Mouse (Mus musculus) adrenal gland, postnatal 36 days (tissue): ENCODE data around the gene Syf2. TPM values are rescaled to one million over a fixed set of nuclear protein-coding genes. Genes with fewer than 3 reads are reported as not detected.
"Not testable (repeated sequence)": the region's sequence is repeated elsewhere in the genome, so short reads cannot be mapped to it uniquely, and the experiment has no call there.

ENCODE experiments used
- DNase-seq, 2 experiments: peaks; one replicate each; pipeline ENCODE4 v3.0.0; 2021; ENCODE audit warnings: mixed read lengths in 1 of 2
- long read RNA-seq, 2 experiments: library from polyadenylated mRNA; stranded (forward); transcript quantifications; one replicate each; pipeline ENCODE4 v2.0.0; 2021; ENCODE audit warnings: borderline sequencing depth in 2 of 2
- total RNA-seq, 2 experiments: library from RNA; stranded (reverse); gene quantifications; 2 replicates each; pipeline ENCODE4 v1.2.3; 2021

Syf2 gene
- total RNA-seq, result 100 to 1,000 TPM in 1 of 2 experiments, 10 to 100 TPM in 1; 84.2 to 102 TPM
- long read RNA-seq, experiment 1, transcript Syf2-201 (7 exons, 1,369 nt), result major isoform, 166 of 191 reads
- long read RNA-seq, experiment 1, transcript Syf2-203 (3 exons, 816 nt), result minor isoform, 6 of 191 reads
- long read RNA-seq, experiment 1, partial matches to known transcripts, result 9 of 191 reads
- long read RNA-seq, experiment 1, other reads (novel, unspliced or antisense), result 10 of 191 reads
- long read RNA-seq, experiment 2, transcript Syf2-201 (7 exons, 1,369 nt), result major isoform, 43 of 51 reads
- long read RNA-seq, experiment 2, partial matches to known transcripts, result 3 of 51 reads
- long read RNA-seq, experiment 2, other reads (novel, unspliced or antisense), result 4 of 51 reads

- peak; percentile 95 for DNase-seq
Observed at GRCm38 (mm10) chr4:134930684-134931481, at the start of gene Syf2. Gene Syf2, plus strand, starts transcription at chr4:134930898.

DNA sequence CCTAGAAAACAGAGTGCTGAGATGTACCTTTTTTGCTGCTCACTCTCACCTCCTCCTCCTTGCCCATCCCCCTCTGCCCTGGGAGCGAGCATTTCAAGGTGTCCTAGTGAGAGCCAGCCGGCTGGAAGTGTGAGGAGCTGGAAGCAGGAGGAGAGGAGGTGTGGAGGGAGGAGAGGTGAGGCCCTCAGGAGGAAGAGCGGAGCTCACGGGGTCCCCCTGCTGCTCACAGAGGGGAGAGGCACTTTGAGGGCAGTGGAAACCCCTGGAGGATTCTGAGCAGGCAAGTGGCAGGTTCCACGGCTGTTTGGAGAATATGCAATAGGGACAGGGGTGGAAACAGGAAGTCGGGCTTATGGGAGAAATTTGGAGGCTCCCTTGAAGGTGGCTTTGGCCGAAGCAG, 47.4 kb upstream of the Syf2 start:
- DNase-seq, result peak; percentile 39 to 58

GRCm38 (mm10) chr4:134883808-134884207, 46.9 kb upstream of the Syf2 start:
- DNase-seq, result no peak

- no peak for DNase-seq
Observed at GRCm38 (mm10) chr4:134884364-134884763, 46.3 kb upstream of the Syf2 start.

DNA sequence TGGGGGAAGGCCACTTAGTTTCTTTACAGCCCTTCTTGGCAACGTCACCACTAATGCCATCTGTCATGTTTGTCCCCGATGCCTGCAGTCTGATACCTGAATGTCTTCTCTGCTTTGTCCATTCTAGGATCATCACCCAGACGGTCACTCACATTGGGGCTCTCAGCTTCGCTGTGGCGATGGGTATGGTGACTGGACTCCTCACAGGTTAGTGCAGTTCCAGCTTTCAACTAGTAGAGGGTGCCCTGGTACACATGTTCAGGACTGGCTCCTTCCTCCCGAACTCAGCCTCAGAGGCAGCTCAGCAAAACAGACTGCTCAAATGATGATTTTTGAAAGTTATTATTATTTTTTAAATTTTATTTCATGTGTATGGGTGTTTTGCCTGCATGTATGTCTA, 38.6 kb upstream of the Syf2 start:
- peak; percentile 74 to 75 for DNase-seq

DNA sequence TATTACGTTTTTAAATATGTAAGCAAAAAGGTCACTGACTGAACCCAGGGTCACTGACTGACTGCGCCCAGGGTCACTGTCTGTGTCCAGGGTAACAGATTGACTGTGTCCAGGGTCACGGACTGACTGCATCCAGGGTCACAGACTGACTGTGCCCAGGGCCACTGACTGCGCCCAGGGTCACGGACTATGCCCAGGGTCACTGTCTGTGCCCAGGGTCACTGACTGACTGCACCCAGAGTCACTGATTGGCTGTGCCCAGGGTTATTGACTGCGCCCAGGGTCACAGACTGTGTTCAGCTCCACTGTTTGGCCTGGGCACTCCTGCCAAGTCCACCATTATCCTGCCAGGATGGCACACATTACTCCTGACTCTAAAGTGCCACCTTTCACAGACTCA, 33.4 kb upstream of the Syf2 start:
- peak; percentile 74 to 88 for DNase-seq

GRCm38 (mm10) chr4:134901126-134901525, 29.6 kb upstream of the Syf2 start:
- DNase-seq, result no peak

DNA sequence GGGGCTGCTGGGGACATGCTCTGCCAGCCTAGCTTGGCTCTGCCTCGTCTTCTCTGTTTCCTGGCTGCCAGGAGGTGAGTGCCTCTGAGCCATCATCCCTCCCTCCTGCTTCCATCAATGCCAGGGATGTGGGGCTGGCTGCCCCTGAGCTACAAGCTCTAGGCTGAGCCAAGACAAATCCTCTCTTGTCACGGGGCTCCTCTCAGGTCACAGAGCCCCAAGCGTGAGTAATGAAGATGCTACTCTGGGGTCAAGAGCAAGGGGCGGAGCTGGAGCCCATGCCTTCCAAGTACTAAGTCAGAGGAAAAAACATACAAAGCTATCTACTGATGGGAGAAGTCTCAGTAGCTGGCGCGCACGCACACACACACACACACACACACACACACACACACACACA, 27.7 kb upstream of the Syf2 start:
- DNase-seq, result peak; percentile 69 to 82

DNA sequence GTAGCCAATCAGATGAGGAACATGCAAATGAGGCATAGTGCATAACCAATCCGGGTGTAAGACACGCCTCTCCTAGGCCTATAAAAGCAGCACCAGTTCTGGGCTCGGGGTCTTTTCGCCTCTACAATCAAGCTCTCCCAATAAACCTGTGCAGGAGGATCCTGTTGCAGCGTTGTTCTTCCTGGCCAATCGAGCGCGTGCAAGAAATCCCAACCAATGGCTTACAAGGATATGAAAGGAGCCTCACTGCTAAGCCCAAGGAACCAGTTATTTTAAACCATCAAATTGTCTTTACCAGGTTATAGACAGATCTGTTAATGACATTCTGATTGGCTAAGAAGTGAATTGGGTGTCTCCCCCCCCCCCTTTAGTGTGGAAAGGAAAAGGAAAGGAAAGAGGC, 19.3 kb upstream of the Syf2 start:
- not testable (repeated sequence) for DNase-seq

GRCm38 (mm10) chr4:134913413-134913812, 17.3 kb upstream of the Syf2 start:
- peak; percentile 86 to 87 for DNase-seq

DNA sequence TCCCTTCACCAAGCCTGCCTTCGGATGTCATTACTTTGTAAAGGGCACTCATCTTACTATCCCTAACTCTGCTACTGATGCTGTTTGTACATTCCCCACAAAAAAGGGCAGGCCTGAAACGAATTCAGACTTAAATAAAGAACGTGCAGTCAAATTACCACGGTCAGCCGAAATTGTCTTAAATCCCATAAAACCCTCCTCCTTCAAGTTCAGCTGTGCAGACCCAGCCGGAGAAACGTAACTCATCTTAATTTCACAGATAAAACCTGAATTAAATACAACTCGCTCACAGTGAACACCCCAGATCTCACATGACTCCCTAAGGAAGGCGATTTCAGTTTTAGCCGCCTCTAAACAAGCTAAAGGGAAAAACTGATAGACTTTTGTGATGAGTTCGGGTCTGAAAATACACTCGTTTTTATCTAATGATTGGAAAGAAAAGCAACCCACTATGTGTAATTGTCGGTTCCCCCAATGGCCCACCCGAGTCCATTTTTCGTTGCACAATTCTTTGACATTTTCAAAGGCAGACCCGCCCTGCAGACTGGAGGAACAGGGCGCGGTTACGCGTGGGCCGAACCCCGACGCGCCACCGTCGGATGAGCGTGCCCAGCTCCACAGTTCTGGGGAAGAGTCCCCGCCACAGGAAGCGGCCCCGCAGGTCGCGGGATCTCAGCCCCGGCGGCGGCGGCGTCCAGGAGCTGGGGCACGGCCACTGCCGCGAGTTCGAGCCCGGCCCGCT, 16.4 kb upstream of the Syf2 start:
- no peak for DNase-seq

GRCm38 (mm10) chr4:134914864-134915209, 15.9 kb upstream of the Syf2 start, which contains the start of gene Tmem50a:
Gene Tmem50a, minus strand, starts transcription at chr4:134915024.
- peak; percentile 98 for DNase-seq

DNA sequence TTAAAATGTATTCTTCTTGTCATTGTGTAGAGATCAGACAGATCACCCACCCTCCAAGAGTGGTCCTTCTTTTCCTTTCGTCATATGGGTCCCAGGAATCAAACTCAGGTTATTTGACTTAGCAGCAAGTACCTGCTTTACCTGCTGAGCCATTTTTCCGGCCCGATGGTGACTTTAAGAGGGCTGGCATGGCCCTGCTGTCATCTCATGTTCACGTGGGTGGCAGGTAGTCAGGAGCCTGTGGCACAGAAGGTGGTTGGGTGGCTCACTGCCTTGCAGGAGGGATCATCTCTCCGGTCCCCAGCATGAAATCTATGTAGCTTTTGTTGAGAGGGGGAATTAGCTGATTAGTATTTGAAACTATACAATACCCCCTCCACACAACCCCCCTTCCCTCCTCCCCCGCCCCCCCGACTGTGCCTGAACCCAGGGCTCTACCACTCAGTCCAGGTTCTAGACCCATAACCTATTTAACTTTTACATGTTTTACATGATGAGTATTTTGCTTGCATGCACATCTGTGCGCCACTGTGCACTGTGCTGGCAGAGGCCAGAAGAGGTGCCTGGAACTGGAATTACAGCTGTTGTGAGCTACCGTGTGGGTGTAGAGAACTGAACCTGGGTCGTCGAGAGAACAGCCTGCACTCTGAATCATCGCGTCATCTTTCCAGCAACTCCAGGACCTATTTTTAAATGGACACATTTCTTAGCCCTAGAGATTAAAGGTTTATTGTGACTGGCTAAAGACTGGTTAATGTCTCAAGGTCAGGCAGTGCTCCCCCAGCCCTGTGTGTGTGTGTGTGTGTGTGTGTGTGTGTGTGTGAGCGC, 15.3 kb upstream of the Syf2 start:
- no peak for DNase-seq

DNA sequence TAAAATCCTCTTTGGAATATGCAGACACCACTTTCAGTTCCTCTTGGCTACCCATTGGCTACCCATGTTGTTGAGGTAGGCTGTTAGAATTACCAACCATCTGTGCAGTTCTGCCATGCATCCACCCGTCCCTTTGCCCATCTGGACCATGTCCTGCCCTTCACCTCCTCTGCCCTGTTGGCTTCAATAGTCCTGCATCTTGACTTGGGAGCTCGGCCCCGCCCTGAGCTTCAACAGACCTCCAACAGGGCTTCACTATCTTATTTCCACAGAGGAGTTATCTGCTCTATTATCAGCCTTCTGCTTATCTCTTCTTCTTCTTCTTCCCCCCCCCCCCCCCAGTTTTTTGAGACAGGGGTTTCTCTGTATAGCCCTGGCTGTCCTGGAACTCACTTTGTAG, 13.5 kb upstream of the Syf2 start:
- DNase-seq, result no peak

DNA sequence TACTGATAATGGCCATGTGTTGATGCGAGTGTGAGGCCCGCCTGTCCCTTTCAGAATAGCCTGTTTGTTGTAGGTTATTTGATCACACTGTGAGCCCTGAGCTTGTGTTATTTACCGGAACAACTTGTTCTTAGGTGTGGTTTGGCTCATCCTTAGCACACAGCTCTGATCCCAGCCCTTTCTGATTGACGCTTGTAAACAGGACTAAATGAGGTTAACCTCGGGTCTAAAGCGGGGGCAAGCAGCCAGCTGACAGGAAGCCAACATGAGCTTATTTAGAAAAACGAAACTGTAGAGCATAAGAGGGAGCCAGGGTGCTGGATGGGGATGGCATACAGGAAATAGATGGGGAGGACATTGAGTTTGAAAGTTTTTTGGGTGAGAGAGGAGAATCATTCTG, 12.3 kb upstream of the Syf2 start:
- DNase-seq, result peak; percentile 74 to 77

DNA sequence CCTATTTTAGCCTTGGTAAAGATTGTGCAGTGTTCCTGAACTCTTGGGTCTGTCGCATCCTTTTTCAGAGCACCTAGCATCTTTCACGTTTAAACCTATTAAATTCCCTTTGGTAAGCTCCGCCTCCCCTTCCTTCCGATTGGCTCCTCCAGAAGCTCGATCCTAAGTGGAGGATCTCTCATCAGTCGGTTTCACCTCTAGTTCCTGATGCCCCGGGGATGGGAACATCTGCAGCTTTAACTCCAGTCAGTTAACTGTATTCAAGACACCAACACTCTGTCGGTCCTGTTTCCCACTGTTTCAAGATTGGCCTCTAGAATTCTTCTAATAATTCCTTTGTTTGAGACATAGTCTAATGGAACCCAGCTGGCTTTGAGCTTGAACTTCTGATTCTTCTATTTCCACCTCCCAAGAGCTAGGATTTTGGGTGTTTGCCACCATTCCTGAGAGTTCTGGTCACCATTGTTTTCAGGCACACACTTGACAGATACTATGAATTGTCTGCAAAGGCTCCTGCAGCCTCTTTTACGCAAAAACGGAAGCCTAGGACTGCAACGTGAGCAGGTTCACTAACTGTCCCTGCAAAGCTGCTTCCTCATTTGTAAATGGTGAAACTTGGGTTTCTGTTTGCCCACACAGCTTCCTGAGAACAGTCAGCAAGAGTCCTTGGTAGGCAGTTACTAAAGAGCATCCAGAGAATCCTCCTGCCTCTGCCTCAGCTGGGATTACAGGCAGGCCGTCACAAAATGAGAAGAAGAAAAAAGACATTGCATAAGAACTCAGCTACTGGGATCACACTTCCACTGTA, 10.8 kb upstream of the Syf2 start:
- DNase-seq, result no peak

DNA sequence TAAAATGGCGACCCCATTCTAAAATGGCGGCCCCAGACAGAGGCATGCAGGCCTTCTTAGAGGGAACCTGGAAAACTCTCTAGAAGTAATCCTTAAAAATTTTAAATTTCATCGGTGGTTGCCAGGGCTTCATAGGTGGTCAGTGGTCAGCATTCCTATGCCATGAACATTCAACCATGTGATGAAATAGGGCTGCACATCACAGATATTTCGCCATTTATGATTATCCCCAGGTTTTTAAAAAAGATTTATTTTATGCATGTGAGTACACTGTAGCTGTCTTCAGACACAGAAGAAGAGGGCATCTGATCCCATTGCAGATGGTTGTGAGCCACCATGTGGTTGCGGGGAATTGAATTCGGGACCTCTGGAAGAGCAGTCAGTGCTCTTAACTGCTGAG, 10.1 kb upstream of the Syf2 start:
- no peak for DNase-seq

DNA sequence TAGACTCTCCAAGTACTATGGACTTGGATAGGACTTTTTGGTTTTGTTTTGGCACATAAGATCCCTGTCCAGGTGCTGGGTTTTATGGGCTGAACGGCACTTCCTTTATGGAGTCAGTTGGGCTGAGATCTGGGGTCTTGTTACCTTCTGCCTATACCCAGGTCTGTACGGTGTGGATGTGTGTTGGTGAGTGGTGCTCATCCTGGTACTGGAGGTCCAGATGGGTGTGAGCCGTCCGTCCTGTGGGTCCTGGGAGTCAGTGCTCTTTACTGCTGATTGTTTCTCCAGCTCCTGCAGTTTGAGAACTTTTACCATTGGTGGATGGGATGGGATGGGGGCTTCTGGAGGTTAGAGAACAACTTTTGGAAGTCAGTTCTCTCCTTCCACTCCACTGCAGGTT, 9.0 kb upstream of the Syf2 start:
- no peak for DNase-seq

DNA sequence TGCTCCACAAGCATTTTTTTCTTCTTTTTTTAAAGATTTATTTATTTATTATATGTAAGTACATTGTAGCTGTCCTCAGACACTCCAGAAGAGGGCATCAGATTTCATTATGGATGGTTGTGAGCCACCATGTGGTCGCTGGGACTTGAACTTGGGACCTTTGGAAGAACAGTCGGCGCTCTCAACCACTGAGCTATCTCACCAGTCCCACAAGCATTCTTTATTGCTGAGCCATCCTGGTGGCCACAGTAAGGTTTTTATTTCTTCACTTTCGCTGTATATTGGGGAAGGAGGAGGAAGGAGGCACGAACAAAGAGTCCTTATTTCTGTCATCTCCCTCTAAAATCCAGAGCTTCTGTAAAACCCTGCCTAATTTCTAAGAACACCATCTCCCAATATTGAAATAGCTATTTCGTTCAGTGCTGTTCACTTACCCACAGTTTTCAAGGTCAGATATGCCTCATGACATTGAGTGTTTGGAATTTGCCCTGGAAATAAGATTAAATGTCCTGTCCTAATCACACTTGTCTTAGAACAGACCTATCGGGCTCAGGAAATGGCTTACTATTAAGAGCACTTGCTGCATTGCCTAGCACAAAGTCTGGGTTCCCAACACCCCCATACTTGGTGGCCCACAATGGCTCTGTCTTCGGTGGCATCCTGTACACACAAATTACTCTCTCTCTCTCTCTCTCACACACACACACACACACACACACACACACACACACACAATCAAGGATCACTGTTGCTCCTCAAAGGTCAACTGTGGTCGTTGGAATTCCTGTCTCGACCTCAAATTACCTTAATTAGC, 8.4 kb upstream of the Syf2 start:
- peak; percentile 28 to 37 for DNase-seq

DNA sequence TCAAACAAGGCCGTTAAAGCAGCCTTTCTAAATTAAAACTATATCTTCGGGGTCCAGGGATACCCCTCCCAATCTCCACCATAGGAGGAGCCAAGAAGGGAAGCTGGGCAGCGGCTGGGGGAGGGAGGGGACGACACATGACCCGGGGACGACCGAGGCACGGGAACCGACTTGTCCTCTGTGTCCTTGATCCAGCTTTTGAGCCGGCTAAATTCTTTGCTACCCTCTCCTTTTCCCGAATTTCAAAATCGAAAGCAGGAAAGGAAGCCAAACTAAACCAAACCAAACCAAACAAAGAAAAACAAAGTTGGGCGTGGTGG, 7.8 kb upstream of the Syf2 start:
- peak; percentile 80 to 89 for DNase-seq
